Mouse (Mus musculus): ENCODE data around the gene Olfr507. TPM values are rescaled to one million over a fixed set of nuclear protein-coding genes. Genes with fewer than 3 reads are reported as not detected.
"Not testable (repeated sequence)": the region's sequence is repeated elsewhere in the genome, so short reads cannot be mapped to it uniquely, and the experiment has no call there.

The Olfr507 gene
- not detected in 2 replicates for polyA plus RNA-seq (2015; fragmentation: Nextera tagmentation; extraction: Ambion mirVana)

DNA sequence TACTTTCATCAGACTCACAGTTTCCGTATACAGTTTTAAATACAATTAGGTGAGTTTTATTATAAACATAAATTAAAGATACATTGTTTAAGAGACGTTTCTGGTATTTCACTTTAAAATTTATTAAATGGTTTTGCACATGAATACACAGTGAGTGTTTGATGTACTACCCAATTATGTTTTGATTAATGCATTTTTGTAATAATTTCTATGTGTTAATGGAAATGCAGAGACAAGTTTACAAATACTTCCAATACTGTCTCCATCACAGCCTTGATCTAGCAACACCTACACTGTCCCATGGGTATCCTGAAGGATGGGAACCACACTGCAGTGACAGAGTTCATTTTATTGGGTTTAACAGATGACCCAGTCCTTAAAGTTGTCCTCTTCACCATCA, at the start of gene Olfr507:
Olfr507 (plus strand) TSS at position 301 of the 400 bp plus-strand sequence.
- WGBS = 83% methylated on average over 2 of the region's 2 CpGs
- H3K9me3 ChIP-seq (ENCODE audit: control insufficient read depth, low read length) = no peaks in the 10 kb centered on the region
- H3K27me3 ChIP-seq (replicated peaks; ENCODE audit: control insufficient read depth, insufficient read depth, low read length) = no peaks in the 10 kb centered on the region
- no peaks in the 10 kb centered on the region for H3K4me1 ChIP-seq (replicated peaks; ENCODE audit: control insufficient read depth, insufficient read depth, low read length)
- H3K4me3 ChIP-seq (replicated peaks; ENCODE audit: low read length) = no peak within 1 kb of the TSS
- ATAC-seq = no peak
- H3K4me2 ChIP-seq (ENCODE audit: low read length) = no peak within 1 kb of the TSS
- H3K36me3 ChIP-seq (ENCODE audit: control insufficient read depth, insufficient read depth) = no peaks in the 10 kb centered on the region
- H3K9ac ChIP-seq (replicated peaks; ENCODE audit: low read depth, low read length) = no peak within 1 kb of the TSS
- no peak within 1 kb of the TSS for H3K27ac ChIP-seq (ENCODE audit: low read length)

DNA sequence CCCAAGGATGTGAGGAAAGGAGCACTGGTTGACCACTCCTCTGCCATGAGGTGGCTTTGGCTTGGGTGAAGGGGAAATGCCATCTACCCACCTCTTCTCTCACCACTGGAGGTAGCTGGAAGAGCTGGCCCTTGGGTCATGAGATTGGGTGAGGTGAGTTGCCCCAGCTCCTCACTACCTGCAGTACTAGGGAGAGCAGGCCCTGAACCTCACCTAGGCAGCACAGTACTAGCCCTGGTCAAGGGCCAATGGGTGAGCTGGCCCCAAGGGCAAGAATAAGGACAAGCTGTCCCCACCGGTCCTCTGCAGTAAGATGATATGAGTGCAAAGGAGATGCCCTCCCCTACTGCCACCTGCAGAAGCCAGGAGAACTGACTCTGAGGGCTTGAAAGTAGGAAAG, 31.8 kb upstream of the Olfr507 start:
- ATAC-seq = no peak
- no peaks in the 10 kb centered on the region for H3K9me3 ChIP-seq (ENCODE audit: control insufficient read depth, low read length)

DNA sequence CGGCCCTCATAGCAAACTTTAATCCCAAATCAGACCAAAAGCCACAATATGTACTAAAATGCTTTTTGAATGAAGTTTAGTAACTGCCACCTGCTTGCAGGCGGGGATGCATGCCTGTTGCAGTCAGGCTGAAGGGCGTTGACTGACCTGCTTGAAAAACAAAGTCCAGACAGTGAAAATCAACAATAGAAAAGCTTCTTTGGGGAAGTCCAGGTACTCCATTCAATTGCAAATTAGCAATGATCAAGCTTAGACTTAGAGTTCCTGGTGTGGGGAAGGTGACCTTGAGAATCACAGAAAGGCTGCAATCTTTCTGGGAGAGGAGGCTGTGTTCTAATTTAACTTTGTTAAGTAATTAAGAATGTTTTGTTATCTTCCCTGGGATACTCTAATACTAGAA, 19.7 kb upstream of the Olfr507 start:
- not testable (repeated sequence) for H3K27ac ChIP-seq (ENCODE audit: low read length); H3K4me1 ChIP-seq (replicated peaks; ENCODE audit: control insufficient read depth, insufficient read depth, low read length); ATAC-seq; H3K4me3 ChIP-seq (replicated peaks; ENCODE audit: low read length); H3K9ac ChIP-seq (replicated peaks; ENCODE audit: low read depth, low read length); H3K36me3 ChIP-seq (ENCODE audit: control insufficient read depth, insufficient read depth); H3K9me3 ChIP-seq (ENCODE audit: control insufficient read depth, low read length); H3K4me2 ChIP-seq (ENCODE audit: low read length); H3K27me3 ChIP-seq (replicated peaks; ENCODE audit: control insufficient read depth, insufficient read depth, low read length)
- 86% methylated on average over 3 of the region's 3 CpGs for WGBS

More for the DNA sequence above, 31.8 kb upstream of the Olfr507 start:
- Histone ChIP-seq H3K27ac (ENCODE audit: low read length) (no peak overlapping the region), H3K4me1 (replicated peaks; ENCODE audit: control insufficient read depth, insufficient read depth, low read length) (no peaks in the 10 kb centered on the region), H3K4me3 (replicated peaks; ENCODE audit: low read length) (no peak overlapping the region), H3K4me2 (ENCODE audit: low read length) (no peak overlapping the region), H3K27me3 (replicated peaks; ENCODE audit: control insufficient read depth, insufficient read depth, low read length) (no peaks in the 10 kb centered on the region), H3K9ac (replicated peaks; ENCODE audit: low read depth, low read length) (no peak overlapping the region), H3K36me3 (ENCODE audit: control insufficient read depth, insufficient read depth) (no peaks in the 10 kb centered on the region)
- 88% methylated on average over 1 of the region's 1 CpGs for WGBS

- no peaks in the 10 kb centered on the region for H3K4me1 ChIP-seq (replicated peaks; ENCODE audit: control insufficient read depth, insufficient read depth, low read length)
- no peak within 1 kb of the TSS for H3K27ac ChIP-seq (ENCODE audit: low read length)
- no peaks in the 10 kb centered on the region for H3K27me3 ChIP-seq (replicated peaks; ENCODE audit: control insufficient read depth, insufficient read depth, low read length)
- H3K9me3 ChIP-seq (ENCODE audit: control insufficient read depth, low read length) = no peaks in the 10 kb centered on the region
- no peaks in the 10 kb centered on the region for H3K36me3 ChIP-seq (ENCODE audit: control insufficient read depth, insufficient read depth)
- no peak within 1 kb of the TSS for H3K9ac ChIP-seq (replicated peaks; ENCODE audit: low read depth, low read length)
- no peak within 1 kb of the TSS for H3K4me3 ChIP-seq (replicated peaks; ENCODE audit: low read length)
- H3K4me2 ChIP-seq (ENCODE audit: low read length) = no peak within 1 kb of the TSS
- no peak for ATAC-seq
Measured at GRCm38 (mm10) chr7:108610487-108610886, 11.1 kb upstream of the Olfr507 start, which contains the start of gene Olfr506. Gene Olfr506, plus strand, starts transcription at chr7:108610787.

GRCm38 (mm10) chr7:108614110-108614509, 7.5 kb upstream of the Olfr507 start:
- 88% methylated on average over 2 of the region's 2 CpGs for WGBS
- Histone ChIP-seq H3K4me3 (replicated peaks; ENCODE audit: low read length) (no peak overlapping the region), H3K4me2 (ENCODE audit: low read length) (no peak overlapping the region), H3K36me3 (ENCODE audit: control insufficient read depth, insufficient read depth) (no peaks in the 10 kb centered on the region), H3K27ac (ENCODE audit: low read length) (no peak overlapping the region), H3K9me3 (ENCODE audit: control insufficient read depth, low read length) (no peaks in the 10 kb centered on the region), H3K27me3 (replicated peaks; ENCODE audit: control insufficient read depth, insufficient read depth, low read length) (no peaks in the 10 kb centered on the region), H3K9ac (replicated peaks; ENCODE audit: low read depth, low read length) (no peak overlapping the region), H3K4me1 (replicated peaks; ENCODE audit: control insufficient read depth, insufficient read depth, low read length) (no peaks in the 10 kb centered on the region)
- no peak for ATAC-seq

DNA sequence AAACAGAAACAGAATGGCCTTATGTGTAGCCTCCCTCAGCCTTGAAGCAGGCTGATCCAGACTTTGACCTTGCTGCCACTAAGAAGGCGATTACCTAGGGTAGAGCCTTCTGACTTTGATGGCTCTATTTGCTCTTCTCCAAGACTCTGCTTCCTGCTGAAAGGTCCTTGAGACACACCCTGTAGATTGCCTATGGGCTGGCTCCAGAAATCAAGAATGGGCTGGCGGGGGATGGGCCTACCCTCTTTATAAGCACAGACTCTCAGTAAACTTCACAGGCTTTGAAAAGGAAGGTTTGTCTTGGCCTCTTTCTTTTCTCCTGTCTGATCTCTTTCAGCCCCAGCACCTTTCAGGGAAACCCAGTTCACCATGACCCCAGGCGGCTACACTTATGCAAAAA, 4.8 kb upstream of the Olfr507 start:
- not testable (repeated sequence) for ATAC-seq; H3K4me2 ChIP-seq (ENCODE audit: low read length); H3K9me3 ChIP-seq (ENCODE audit: control insufficient read depth, low read length); H3K4me3 ChIP-seq (replicated peaks; ENCODE audit: low read length); H3K27ac ChIP-seq (ENCODE audit: low read length); H3K4me1 ChIP-seq (replicated peaks; ENCODE audit: control insufficient read depth, insufficient read depth, low read length); H3K9ac ChIP-seq (replicated peaks; ENCODE audit: low read depth, low read length); H3K36me3 ChIP-seq (ENCODE audit: control insufficient read depth, insufficient read depth); H3K27me3 ChIP-seq (replicated peaks; ENCODE audit: control insufficient read depth, insufficient read depth, low read length)
- 61% methylated on average over 3 of the region's 3 CpGs for WGBS

DNA sequence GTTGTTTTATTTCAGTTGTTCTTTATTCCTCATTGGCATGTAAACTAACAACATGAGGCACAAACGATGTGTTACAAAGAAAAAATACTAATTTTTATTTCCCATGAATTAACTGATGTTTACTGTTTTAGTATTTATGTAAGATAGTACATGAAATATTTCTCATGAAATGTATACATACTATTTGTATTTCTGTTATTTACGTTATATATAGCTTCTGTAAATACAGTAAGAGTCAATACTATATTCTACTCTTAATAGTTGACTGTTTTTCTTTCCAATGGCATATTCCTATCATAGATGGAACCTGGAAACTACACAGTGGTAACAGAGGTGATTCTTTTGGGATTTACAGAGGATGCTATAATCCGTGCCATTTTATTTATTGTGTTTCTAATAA, 8.1 kb downstream of the Olfr507 start, which contains the start of gene Olfr508:
Olfr508 (plus strand) TSS at position 301 of the 400 bp plus-strand sequence.
- Histone ChIP-seq H3K4me2 (ENCODE audit: low read length) (no peak within 1 kb of the TSS), H3K36me3 (ENCODE audit: control insufficient read depth, insufficient read depth) (no peaks in the 10 kb centered on the region), H3K4me1 (replicated peaks; ENCODE audit: control insufficient read depth, insufficient read depth, low read length) (no peaks in the 10 kb centered on the region), H3K9ac (replicated peaks; ENCODE audit: low read depth, low read length) (no peak within 1 kb of the TSS), H3K9me3 (ENCODE audit: control insufficient read depth, low read length) (no peaks in the 10 kb centered on the region), H3K4me3 (replicated peaks; ENCODE audit: low read length) (no peak within 1 kb of the TSS), H3K27me3 (replicated peaks; ENCODE audit: control insufficient read depth, insufficient read depth, low read length) (no peaks in the 10 kb centered on the region), H3K27ac (ENCODE audit: low read length) (no peak within 1 kb of the TSS)
- 93% methylated on average over 3 of the region's 3 CpGs for WGBS
- no peak for ATAC-seq

GRCm38 (mm10) chr7:108651806-108652205, 30.2 kb downstream of the Olfr507 start, which contains the start of gene Olfr509:
Gene Olfr509, minus strand, starts transcription at chr7:108651906.
- no peak within 1 kb of the TSS for H3K4me2 ChIP-seq (ENCODE audit: low read length)
- H3K36me3 ChIP-seq (ENCODE audit: control insufficient read depth, insufficient read depth) = no peaks in the 10 kb centered on the region
- H3K9me3 ChIP-seq (ENCODE audit: control insufficient read depth, low read length) = no peaks in the 10 kb centered on the region
- no peak within 1 kb of the TSS for H3K9ac ChIP-seq (replicated peaks; ENCODE audit: low read depth, low read length)
- H3K27me3 ChIP-seq (replicated peaks; ENCODE audit: control insufficient read depth, insufficient read depth, low read length) = no peaks in the 10 kb centered on the region
- no peaks in the 10 kb centered on the region for H3K4me1 ChIP-seq (replicated peaks; ENCODE audit: control insufficient read depth, insufficient read depth, low read length)
- H3K27ac ChIP-seq (ENCODE audit: low read length) = no peak within 1 kb of the TSS
- no peak for ATAC-seq
- no peak within 1 kb of the TSS for H3K4me3 ChIP-seq (replicated peaks; ENCODE audit: low read length)

- Histone ChIP-seq H3K4me3 (replicated peaks; ENCODE audit: low read length) (no peak overlapping the region), H3K36me3 (ENCODE audit: control insufficient read depth, insufficient read depth) (no peaks in the 10 kb centered on the region), H3K9ac (replicated peaks; ENCODE audit: low read depth, low read length) (no peak overlapping the region), H3K27me3 (replicated peaks; ENCODE audit: control insufficient read depth, insufficient read depth, low read length) (no peaks in the 10 kb centered on the region), H3K4me2 (ENCODE audit: low read length) (no peak overlapping the region), H3K9me3 (ENCODE audit: control insufficient read depth, low read length) (no peaks in the 10 kb centered on the region), H3K27ac (ENCODE audit: low read length) (no peak overlapping the region), H3K4me1 (replicated peaks; ENCODE audit: control insufficient read depth, insufficient read depth, low read length) (no peaks in the 10 kb centered on the region)
- 79% methylated on average over 3 of the region's 3 CpGs for WGBS
- ATAC-seq = no peak
Measured at GRCm38 (mm10) chr7:108662419-108662818, 40.8 kb downstream of the Olfr507 start.

DNA sequence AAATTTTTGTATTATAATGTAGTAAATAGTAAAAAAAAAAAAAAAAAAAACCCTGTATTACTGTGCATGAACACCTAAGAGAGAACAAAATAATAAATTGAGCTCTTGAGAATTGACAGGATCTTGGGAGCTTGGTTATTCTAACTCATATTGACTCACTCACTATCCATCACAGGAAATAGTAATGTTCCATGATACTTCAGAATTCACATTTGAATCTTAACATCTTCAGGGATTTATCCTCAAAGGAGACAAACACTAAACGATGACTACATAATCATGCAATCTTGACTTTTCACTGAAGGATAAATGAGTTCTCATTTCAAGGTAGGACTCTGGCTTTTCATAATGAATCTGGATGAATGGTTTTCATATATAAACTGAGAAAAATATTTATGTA, 44.5 kb downstream of the Olfr507 start, which contains the start of gene Olfr510:
Olfr510 (plus strand) TSS at position 301 of the 400 bp plus-strand sequence.
- no peaks in the 10 kb centered on the region for H3K27me3 ChIP-seq (replicated peaks; ENCODE audit: control insufficient read depth, insufficient read depth, low read length)
- ATAC-seq = no peak
- no peaks in the 10 kb centered on the region for H3K36me3 ChIP-seq (ENCODE audit: control insufficient read depth, insufficient read depth)
- H3K9ac ChIP-seq (replicated peaks; ENCODE audit: low read depth, low read length) = no peak within 1 kb of the TSS
- H3K4me1 ChIP-seq (replicated peaks; ENCODE audit: control insufficient read depth, insufficient read depth, low read length) = no peaks in the 10 kb centered on the region
- no peak within 1 kb of the TSS for H3K4me3 ChIP-seq (replicated peaks; ENCODE audit: low read length)
- H3K27ac ChIP-seq (ENCODE audit: low read length) = no peak within 1 kb of the TSS
- H3K9me3 ChIP-seq (ENCODE audit: control insufficient read depth, low read length) = no peaks in the 10 kb centered on the region
- 96% methylated on average over 1 of the region's 1 CpGs for WGBS
- no peak within 1 kb of the TSS for H3K4me2 ChIP-seq (ENCODE audit: low read length)

All from forebrain, embryonic 16.5 days (tissue).